Comparison of ENCODE assay signal across 8 mouse cellular contexts in genomic region chr13:53211971-53212733, GRCm38 (mm10).
DNase-seq lines count a peak whose midpoint lies in the region; ATAC-seq lines count a peak whose summit lies in the region.

No protein-coding gene starts in this region.

- 0 out of 2 replicates have a peak, but pooled peaks cover 4% of the 10 kb centered on the region for H3K36me3 ChIP-seq in heart, embryonic 10.5 days
- no peaks in the 10 kb centered on the region for H3K36me3 ChIP-seq in hindbrain, embryonic 11.5 days (ENCODE audit: control insufficient read depth, insufficient read depth, low read length)
- H3K36me3 ChIP-seq in midbrain, embryonic 13.5 days: no peaks in the 10 kb centered on the region

- peak overlapping the region; percentile 28 for H3K4me2 ChIP-seq in hindbrain, embryonic 11.5 days (replicated peaks; ENCODE audit: low read depth, low read length)
- H3K4me2 ChIP-seq in midbrain, embryonic 13.5 days (replicated peaks): peak overlapping the region; percentile 46

- H3K27me3 ChIP-seq in heart, embryonic 10.5 days (ENCODE audit: insufficient read depth, poor library complexity, severe bottlenecking): no peaks in the 10 kb centered on the region
- H3K27me3 ChIP-seq in hindbrain, embryonic 11.5 days (ENCODE audit: control insufficient read depth, insufficient read depth, low read length): no peaks in the 10 kb centered on the region
- H3K27me3 ChIP-seq in midbrain, embryonic 13.5 days: no peaks in the 10 kb centered on the region

- peak overlapping the region; percentile 54 for H3K4me3 ChIP-seq in heart, embryonic 10.5 days
- H3K4me3 ChIP-seq in hindbrain, embryonic 11.5 days (ENCODE audit: low read depth, low read length): peak overlapping the region; percentile 19
- H3K4me3 ChIP-seq in midbrain, embryonic 13.5 days (replicated peaks): peak overlapping the region; percentile 24

- H3K9me3 ChIP-seq in heart, embryonic 10.5 days: no peaks in the 10 kb centered on the region
- no peaks in the 10 kb centered on the region for H3K9me3 ChIP-seq in hindbrain, embryonic 11.5 days (ENCODE audit: control insufficient read depth, low read length)
- no peaks in the 10 kb centered on the region for H3K9me3 ChIP-seq in midbrain, embryonic 13.5 days

- H3K27ac ChIP-seq in heart, embryonic 10.5 days: peak overlapping the region; percentile 71
- H3K27ac ChIP-seq in hindbrain, embryonic 11.5 days (ENCODE audit: low read depth, low read length): 0 out of 2 replicates have a peak overlapping the region, but pooled peaks have one; percentile 12
- no peak overlapping the region for H3K27ac ChIP-seq in midbrain, embryonic 13.5 days

- ATAC-seq in hindbrain, embryonic 11.5 days (ENCODE audit: low FRiP score): peak; percentile 81
- ATAC-seq in midbrain, embryonic 13.5 days: peak; percentile 81
- ATAC-seq in inflammation-experienced regulatory T-cells, adult 6 months: no peak

- DNase-seq in heart, embryonic 10.5 days (ENCODE audit: low spot score): peak; percentile 85
- DNase-seq in heart, postnatal 25 days (ENCODE audit: low spot score): no peak
- DNase-seq in R1 (ENCODE audit: low read depth, low spot score): peak; percentile 64
- peak; percentile 79 for DNase-seq in hindbrain, embryonic 11.5 days (ENCODE audit: low spot score)
- no peak for DNase-seq in thymus, postnatal 10 days (ENCODE audit: low spot score in 2 of 2)
- DNase-seq in layer of hippocampus, postnatal 10 days (ENCODE audit: low spot score in 2 of 2): no peak

- intact Hi-C loops in heart, postnatal 25 days (cut with DNase I): no loop called here

- 13% methylated on average over 19 of the region's 19 CpGs for WGBS in heart, embryonic 10.5 days
- WGBS in hindbrain, embryonic 11.5 days: 11% methylated on average over 19 of the region's 19 CpGs
- WGBS in midbrain, embryonic 13.5 days: 12% methylated on average over 18 of the region's 19 CpGs

- no peak overlapping the region for H3K9ac ChIP-seq in hindbrain, embryonic 11.5 days (ENCODE audit: low read depth, low read length)
- peak overlapping the region; percentile 32; the same call in 1 of the 2 replicates for H3K9ac ChIP-seq in midbrain, embryonic 13.5 days (replicated peaks)

- peaks cover 79% of the 10 kb centered on the region for H3K4me1 ChIP-seq in heart, embryonic 10.5 days
- H3K4me1 ChIP-seq in hindbrain, embryonic 11.5 days (replicated peaks; ENCODE audit: control insufficient read depth, insufficient read depth, low read length): 0 out of 2 replicates have a peak, but pooled peaks cover 6% of the 10 kb centered on the region
- H3K4me1 ChIP-seq in midbrain, embryonic 13.5 days (replicated peaks): peaks cover 14% of the 10 kb centered on the region

Comparison
In these comparisons a context has a peak if more than half of its experiments do, and no peak if none do; other contexts are left out.
1. DNase-seq: peak in heart, embryonic 10.5 days (single experiment), R1 (single experiment) and hindbrain, embryonic 11.5 days (single experiment); none in heart, postnatal 25 days (single experiment), thymus, postnatal 10 days (0 of 2) and layer of hippocampus, postnatal 10 days (0 of 2).
2. Peak in every context shown above with its lines, with median percentiles within 50 percentile points of each other: H3K4me3 ChIP-seq.